Mouse (Mus musculus) intestine, embryonic 16.5 days (tissue): ENCODE data around the gene Slc9b2. TPM values are rescaled to one million over a fixed set of nuclear protein-coding genes. Genes with fewer than 3 reads are reported as not detected.

Experiments used
- ATAC-seq: fragments of 200-750 bp; cut with Nextera tagmentation; 2 replicates; pipeline ENCODE4 v1.8.0; 2017; ENCODE audit warnings: moderate TSS enrichment, moderate library complexity
- H3K27ac ChIP-seq: fragments of 300-500 bp; sonication (generic); 2 replicates; pipeline ENCODE4 v1.5.1; 2014; ENCODE audit warnings: mild to moderate bottlenecking, low read length
- H3K27me3 ChIP-seq: fragments of 300-500 bp; sonication (generic); replicated peaks from 2 replicates; pipeline ENCODE4 v1.6.1; 2014; ENCODE audit warnings: low read length, control low read depth, mixed read lengths; ENCODE audit not compliant: control insufficient read depth, insufficient read depth
- H3K36me3 ChIP-seq: fragments of 300-500 bp; sonication (generic); 2 replicates; pipeline ENCODE4 v1.6.1; 2014; ENCODE audit warnings: low read length, control low read depth; ENCODE audit not compliant: control insufficient read depth, insufficient read depth
- H3K4me1 ChIP-seq: fragments of 300-500 bp; sonication (generic); 2 replicates; pipeline ENCODE4 v1.6.1; 2014; ENCODE audit warnings: low read length, control low read depth, mixed read lengths; ENCODE audit not compliant: control insufficient read depth, insufficient read depth
- H3K4me2 ChIP-seq: fragments of 300-500 bp; sonication (generic); 2 replicates; pipeline ENCODE4 v1.6.1; 2014; ENCODE audit warnings: low read depth, low read length, control low read depth
- H3K4me3 ChIP-seq: fragments of 300-500 bp; sonication (generic); 2 replicates; pipeline ENCODE4 v1.5.1; 2014; ENCODE audit warnings: mild to moderate bottlenecking, low read length
- H3K9ac ChIP-seq: fragments of 300-500 bp; sonication (generic); 2 replicates; pipeline ENCODE4 v1.6.1; 2014; ENCODE audit warnings: low read depth, low read length
- H3K9me3 ChIP-seq: fragments of 300-500 bp; sonication (generic); 2 replicates; pipeline ENCODE4 v1.6.1; 2016; ENCODE audit warnings: low read length, control low read depth; ENCODE audit not compliant: control insufficient read depth
- WGBS: fragments of 180-500 bp; shearing (Covaris S2); extraction: QIAGEN DNeasy Blood & Tissue Kit; methylation state at CpG from one replicate; pipeline ENCODE4 v1.1.7; 2014; 5-methylcytosine and 5-hydroxymethylcytosine counted together
- polyA plus RNA-seq: library from polyadenylated mRNA; unstranded; fragments of >200 nt; fragmentation: Nextera tagmentation; extraction: Ambion mirVana; gene quantifications from 2 replicates; pipeline ENCODE4 v1.2.1, GENCODE M21; 2015

Gene Slc9b2
- polyA plus RNA-seq, 1 experiment from 2014 or later: 1.2 TPM

GRCm38 (mm10) chr3:135327176-135327575, 19.7 kb downstream of the Slc9b2 start:
- no peaks in the 10 kb centered on the region for H3K36me3 ChIP-seq
- no peak overlapping the region for H3K9ac ChIP-seq
- WGBS: 68% methylated on average over 6 of the region's 6 CpGs
- H3K27me3 ChIP-seq: no peaks in the 10 kb centered on the region
- H3K4me1 ChIP-seq: no peaks in the 10 kb centered on the region
- H3K9me3 ChIP-seq: no peaks in the 10 kb centered on the region
- ATAC-seq: no peak
- H3K4me3 ChIP-seq: no peak overlapping the region
- no peak overlapping the region for H3K27ac ChIP-seq
- no peak overlapping the region for H3K4me2 ChIP-seq

DNA sequence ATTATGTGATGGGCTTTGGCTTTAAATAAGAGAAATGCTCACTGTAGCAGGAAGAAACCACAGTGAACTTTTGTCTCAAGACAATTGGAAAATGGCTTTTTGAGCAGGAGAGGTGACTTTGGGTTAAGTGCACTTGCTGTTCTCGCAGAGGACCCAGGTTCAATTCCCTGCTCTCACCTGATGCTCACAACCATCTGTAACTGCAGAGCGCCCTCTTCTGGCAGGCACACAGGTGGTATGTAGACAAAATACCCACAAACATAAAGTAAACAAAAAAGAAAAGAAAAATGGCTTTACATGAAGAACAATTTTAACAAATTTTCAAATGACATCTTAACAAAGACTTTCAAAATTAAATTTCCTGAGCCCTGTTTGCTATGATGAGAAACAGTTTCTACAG, 20.1 kb downstream of the Slc9b2 start:
- Histone ChIP-seq H3K36me3 (no peaks in the 10 kb centered on the region), H3K9ac (no peak overlapping the region), H3K4me3 (no peak overlapping the region), H3K27ac (no peak overlapping the region), H3K4me1 (no peaks in the 10 kb centered on the region), H3K4me2 (no peak overlapping the region), H3K9me3 (no peaks in the 10 kb centered on the region), H3K27me3 (no peaks in the 10 kb centered on the region)
- no peak for ATAC-seq
- 56% methylated on average over 2 of the region's 2 CpGs for WGBS

DNA sequence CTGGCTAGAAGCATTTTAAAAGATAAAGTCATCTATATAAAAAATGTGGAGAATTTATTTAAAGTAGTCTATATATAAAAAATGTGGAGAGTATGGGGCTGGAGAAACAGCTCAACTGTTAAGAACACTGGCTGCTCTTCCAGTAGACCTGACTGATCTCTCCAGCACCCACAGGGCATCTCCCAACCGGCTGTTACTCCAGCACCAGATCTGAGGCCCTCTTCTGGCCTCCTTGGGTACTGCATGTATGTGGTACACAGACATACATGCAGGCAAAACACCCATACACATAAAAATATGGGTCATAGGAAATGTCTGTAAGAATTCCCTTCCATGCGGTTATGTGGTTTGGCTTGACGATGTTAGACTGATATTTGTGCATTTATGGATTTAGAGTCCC, 21.1 kb downstream of the Slc9b2 start:
- Histone ChIP-seq H3K27ac (no peak overlapping the region), H3K9ac (no peak overlapping the region), H3K9me3 (no peaks in the 10 kb centered on the region), H3K27me3 (no peaks in the 10 kb centered on the region), H3K4me1 (no peaks in the 10 kb centered on the region), H3K4me2 (no peak overlapping the region), H3K36me3 (no peaks in the 10 kb centered on the region), H3K4me3 (no peak overlapping the region)
- 48% methylated on average over 3 of the region's 3 CpGs for WGBS
- ATAC-seq: no peak

DNA sequence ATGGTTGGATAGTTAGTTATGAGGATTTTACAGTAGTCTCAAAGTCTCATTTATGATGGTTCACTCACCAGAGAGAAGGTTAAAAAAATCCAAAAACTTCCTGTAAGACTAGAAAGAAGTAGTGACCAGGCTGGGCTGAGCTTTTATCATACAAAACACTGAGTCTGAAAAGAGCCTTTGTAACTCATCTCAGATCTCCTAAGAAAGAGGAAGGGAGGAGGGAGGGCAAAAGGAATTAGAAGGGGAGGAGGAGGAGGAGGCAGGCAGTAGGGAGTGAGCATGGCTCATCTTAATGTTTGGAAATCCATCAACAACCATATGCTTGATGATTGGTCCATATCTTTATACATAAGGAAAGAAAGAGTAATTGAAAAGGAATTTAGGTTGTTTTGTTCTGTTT, 25.2 kb downstream of the Slc9b2 start:
- Histone ChIP-seq H3K27me3 (no peaks in the 10 kb centered on the region), H3K36me3 (no peaks in the 10 kb centered on the region), H3K9me3 (no peaks in the 10 kb centered on the region), H3K4me1 (no peaks in the 10 kb centered on the region), H3K27ac (no peak overlapping the region), H3K9ac (no peak overlapping the region), H3K4me3 (no peak overlapping the region), H3K4me2 (no peak overlapping the region)
- no peak for ATAC-seq

GRCm38 (mm10) chr3:135333763-135334162, 26.3 kb downstream of the Slc9b2 start:
- no peaks in the 10 kb centered on the region for H3K9me3 ChIP-seq
- no peaks in the 10 kb centered on the region for H3K36me3 ChIP-seq
- no peak overlapping the region for H3K9ac ChIP-seq
- no peak overlapping the region for H3K27ac ChIP-seq
- no peak for ATAC-seq
- no peak overlapping the region for H3K4me2 ChIP-seq
- WGBS: 48% methylated on average over 4 of the region's 4 CpGs
- no peaks in the 10 kb centered on the region for H3K27me3 ChIP-seq
- no peak overlapping the region for H3K4me3 ChIP-seq
- no peaks in the 10 kb centered on the region for H3K4me1 ChIP-seq

- no peaks in the 10 kb centered on the region for H3K4me1 ChIP-seq
- 79% methylated on average over 14 of the region's 14 CpGs for WGBS
- H3K27ac ChIP-seq: no peak within 1 kb of the TSS
- no peaks in the 10 kb centered on the region for H3K27me3 ChIP-seq
- H3K9me3 ChIP-seq: no peaks in the 10 kb centered on the region
- no peak for ATAC-seq
- H3K4me2 ChIP-seq: no peak within 1 kb of the TSS
- no peak within 1 kb of the TSS for H3K9ac ChIP-seq
- no peaks in the 10 kb centered on the region for H3K36me3 ChIP-seq
- H3K4me3 ChIP-seq: no peak within 1 kb of the TSS
These were observed 40.3 kb downstream of the Slc9b2 start, which contains the start of gene Slc9b1 for GRCm38 (mm10) chr3:135347739-135348264. Gene Slc9b1, plus strand, starts transcription at chr3:135348029.

GRCm38 (mm10) chr3:135349022-135349421, 41.5 kb downstream of the Slc9b2 start:
- no peaks in the 10 kb centered on the region for H3K9me3 ChIP-seq
- H3K4me2 ChIP-seq: no peak overlapping the region
- no peak overlapping the region for H3K4me3 ChIP-seq
- no peak for ATAC-seq
- H3K27ac ChIP-seq: no peak overlapping the region
- no peaks in the 10 kb centered on the region for H3K27me3 ChIP-seq
- no peaks in the 10 kb centered on the region for H3K36me3 ChIP-seq
- no peak overlapping the region for H3K9ac ChIP-seq
- H3K4me1 ChIP-seq: no peaks in the 10 kb centered on the region

DNA sequence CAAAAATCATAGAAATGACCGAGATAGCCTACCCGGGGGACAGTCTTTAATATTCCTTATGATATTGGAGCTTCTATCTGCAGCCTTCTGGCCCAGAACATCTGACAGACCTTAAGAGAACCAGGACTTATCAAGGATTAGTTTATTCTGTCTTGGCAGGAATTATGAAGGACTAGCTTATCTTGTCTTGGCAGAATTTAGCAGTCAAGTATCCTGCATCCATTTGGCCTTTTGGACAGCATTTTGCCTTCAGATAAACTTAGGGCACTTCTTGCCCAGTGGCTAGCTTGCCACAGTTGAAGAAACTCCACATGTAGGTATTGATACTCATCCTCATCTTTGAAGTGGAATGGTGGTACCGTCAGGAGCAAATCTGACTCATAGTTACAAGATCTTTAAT, 44.4 kb downstream of the Slc9b2 start:
- 90% methylated on average over 3 of the region's 3 CpGs for WGBS
- Histone ChIP-seq H3K27me3 (no peaks in the 10 kb centered on the region), H3K9ac (no peak overlapping the region), H3K4me1 (no peaks in the 10 kb centered on the region), H3K27ac (no peak overlapping the region), H3K4me2 (no peak overlapping the region), H3K36me3 (no peaks in the 10 kb centered on the region), H3K9me3 (no peaks in the 10 kb centered on the region), H3K4me3 (no peak overlapping the region)
- no peak for ATAC-seq

GRCm38 (mm10) chr3:135357394-135357793, 49.9 kb downstream of the Slc9b2 start:
- Histone ChIP-seq H3K9me3 (no peaks in the 10 kb centered on the region), H3K36me3 (no peaks in the 10 kb centered on the region), H3K27me3 (no peaks in the 10 kb centered on the region), H3K27ac (no peak overlapping the region), H3K4me3 (no peak overlapping the region), H3K4me1 (no peaks in the 10 kb centered on the region), H3K9ac (no peak overlapping the region), H3K4me2 (no peak overlapping the region)
- 88% methylated on average over 4 of the region's 4 CpGs for WGBS
- no peak for ATAC-seq

DNA sequence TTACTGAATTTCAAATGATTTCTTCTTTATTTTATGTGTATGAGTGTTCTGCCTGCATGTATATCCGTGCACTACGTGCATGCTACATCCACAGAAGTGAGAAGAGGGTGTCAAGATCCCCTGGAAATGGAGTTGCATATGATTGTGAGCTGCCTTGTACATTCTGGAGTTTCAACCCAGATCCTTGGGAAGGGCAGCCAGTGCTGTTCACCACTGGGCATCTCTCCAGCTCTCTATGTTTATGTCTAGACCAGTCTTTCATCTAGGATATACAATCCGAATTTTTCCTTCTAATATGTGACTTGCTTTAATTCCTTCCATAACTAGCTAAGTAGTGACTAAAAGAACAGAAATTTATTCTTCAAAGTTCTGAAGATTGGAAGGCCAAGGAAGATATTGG, 68.3 kb downstream of the Slc9b2 start:
- no peaks in the 10 kb centered on the region for H3K4me1 ChIP-seq
- no peak overlapping the region for H3K9ac ChIP-seq
- no peak for ATAC-seq
- H3K4me3 ChIP-seq: no peak overlapping the region
- H3K27ac ChIP-seq: no peak overlapping the region
- H3K9me3 ChIP-seq: no peaks in the 10 kb centered on the region
- H3K36me3 ChIP-seq: no peaks in the 10 kb centered on the region
- H3K4me2 ChIP-seq: no peak overlapping the region
- H3K27me3 ChIP-seq: no peaks in the 10 kb centered on the region
- 69% methylated on average over 3 of the region's 3 CpGs for WGBS
